Mouse (Mus musculus) left cerebral cortex, adult 6 months (tissue): ENCODE measurements around the gene Tm6sf2. TPM values are rescaled to one million over a fixed set of nuclear protein-coding genes. Genes with fewer than 3 reads are reported as not detected.

ENCODE experiments used
- long read RNA-seq, 2 experiments: library from polyadenylated mRNA; unstranded; transcript quantifications; one replicate each; pipeline ENCODE4 v2.0.0; 2019 to 2020
- polyA plus RNA-seq: library from polyadenylated mRNA; unstranded; fragments of <200 nt; fragmentation: Nextera tagmentation; gene quantifications from 2 replicates; pipeline ENCODE4 v1.2.3, GENCODE M21; 2021

Tm6sf2 gene
- 0.18 TPM in 2 replicates for polyA plus RNA-seq
- long read RNA-seq, experiment 1, partial matches to known transcripts, result 0 of 2 reads
- long read RNA-seq, experiment 1, other reads (novel, unspliced or antisense), result 2 of 2 reads
- long read RNA-seq, experiment 2, partial matches to known transcripts, result 0 of 1 reads
- long read RNA-seq, experiment 2, other reads (novel, unspliced or antisense), result 1 of 1 reads

GRCm38 (mm10) chr8:70072441-70073069, at the start of gene Tm6sf2:
Gene Tm6sf2, plus strand, starts transcription at chr8:70072924.

GRCm38 (mm10) chr8:70042583-70043455, 29.9 kb upstream of the Tm6sf2 start, which contains the start of the genes Mau2 and Sugp1:
Gene Mau2, minus strand, starts transcription at chr8:70042734.
Gene Sugp1, plus strand, starts transcription at chr8:70042813.

GRCm38 (mm10) chr8:70083285-70083684, 10.6 kb downstream of the Tm6sf2 start, which contains the start of gene Hapln4:
Gene Hapln4, plus strand, starts transcription at chr8:70083457.

GRCm38 (mm10) chr8:70120667-70121066, 47.9 kb downstream of the Tm6sf2 start, which contains the start of gene Ncan:
Gene Ncan, minus strand, starts transcription at chr8:70120873.

Other genes starting within 250 kb of the Tm6sf2 start
- gene Pbx4, start 240.4 kb upstream of the Tm6sf2 start, polyA plus RNA-seq, result 59.2 and 60.8 TPM in 2 replicates
- 0.44 and 0.61 TPM in 2 replicates for gene Cilp2, start 185.2 kb upstream of the Tm6sf2 start, polyA plus RNA-seq
- 1.3 and 1.8 TPM in 2 replicates for gene Tssk6, start 170.7 kb upstream of the Tm6sf2 start, polyA plus RNA-seq
- gene Ndufa13, start 170.4 kb upstream of the Tm6sf2 start, polyA plus RNA-seq, result 625 and 699 TPM in 2 replicates
- 48.3 and 74.4 TPM in 2 replicates for gene Yjefn3, start 170.2 kb upstream of the Tm6sf2 start, polyA plus RNA-seq
- 6.8 and 8.7 TPM in 2 replicates for gene Gatad2a, start 76.5 kb upstream of the Tm6sf2 start, polyA plus RNA-seq
- 24.8 and 37.2 TPM in 2 replicates for gene Mau2, start 30.2 kb upstream of the Tm6sf2 start, polyA plus RNA-seq
- 27.5 and 30.4 TPM in 2 replicates for gene Sugp1, start 30.1 kb upstream of the Tm6sf2 start, polyA plus RNA-seq
- gene Hapln4, start 10.5 kb downstream of the Tm6sf2 start, polyA plus RNA-seq, result 54.9 and 60.9 TPM in 2 replicates
- 109 and 132 TPM in 2 replicates for gene Ncan, start 47.9 kb downstream of the Tm6sf2 start, polyA plus RNA-seq
- 34.7 and 36.6 TPM in 2 replicates for gene Nr2c2ap, start 58.4 kb downstream of the Tm6sf2 start, polyA plus RNA-seq
- 12.7 and 15.3 TPM in 2 replicates for gene Rfxank, start 66.2 kb downstream of the Tm6sf2 start, polyA plus RNA-seq
- 121 and 136 TPM in 2 replicates for gene Borcs8, start 66.6 kb downstream of the Tm6sf2 start, polyA plus RNA-seq
- gene Mef2b, start 66.8 kb downstream of the Tm6sf2 start, polyA plus RNA-seq, result 0.36 and 0.38 TPM in 2 replicates
- gene Tmem161a, start 99.4 kb downstream of the Tm6sf2 start, polyA plus RNA-seq, result 22.7 and 26.0 TPM in 2 replicates
- 9.4 and 11.1 TPM in 2 replicates for gene Slc25a42, start 139.4 kb downstream of the Tm6sf2 start, polyA plus RNA-seq
- gene Sugp2, start 161.3 kb downstream of the Tm6sf2 start, polyA plus RNA-seq, result 29.7 and 30.6 TPM in 2 replicates
- 36.5 and 40.3 TPM in 2 replicates for gene Armc6, start 161.5 kb downstream of the Tm6sf2 start, polyA plus RNA-seq
- 2.0 and 6.7 TPM in 2 replicates for gene Homer3, start 209.9 kb downstream of the Tm6sf2 start, polyA plus RNA-seq
- 21.0 and 26.7 TPM in 2 replicates for gene Ddx49, start 229.6 kb downstream of the Tm6sf2 start, polyA plus RNA-seq
- gene Cope, start 229.6 kb downstream of the Tm6sf2 start, polyA plus RNA-seq, result 306 and 417 TPM in 2 replicates
- gene Cers1, start 242.9 kb downstream of the Tm6sf2 start, polyA plus RNA-seq, result 86.2 and 92.0 TPM in 2 replicates